Comparison of ENCODE assay signal across 8 mouse cellular contexts in the genomic region with DNA sequence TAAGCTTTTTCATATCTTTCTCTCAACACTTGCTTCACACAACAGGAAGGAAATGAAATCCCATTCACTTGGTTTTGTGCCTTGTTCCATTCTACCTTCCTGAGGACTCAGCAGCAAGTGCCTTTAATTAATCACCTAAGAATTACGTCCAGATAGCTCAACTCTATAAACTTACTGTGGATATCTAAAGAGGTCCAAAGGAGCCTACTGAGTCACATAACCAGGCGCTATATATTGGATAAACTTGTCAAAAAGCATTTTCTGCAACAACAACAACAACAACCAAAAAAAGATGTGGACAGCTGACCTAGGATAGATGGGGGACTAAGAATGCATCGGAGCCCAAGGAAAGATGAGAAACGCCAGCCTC. TPM values are rescaled to one million over a fixed set of nuclear protein-coding genes. Genes with fewer than 3 reads are reported as not detected.
DNase-seq lines count a peak whose midpoint lies in the region; ATAC-seq and TF ChIP-seq lines count a peak whose summit lies in the region.

No protein-coding gene starts in this region.

- no peaks in the 10 kb centered on the region for H3K9me3 ChIP-seq in heart, embryonic 12.5 days (replicated peaks)
- H3K9me3 ChIP-seq in E14TG2a.4 (ENCODE audit: low read length), result no peaks in the 10 kb centered on the region
- H3K9me3 ChIP-seq in forebrain, embryonic 15.5 days, result no peaks in the 10 kb centered on the region
- no peaks in the 10 kb centered on the region for H3K9me3 ChIP-seq in liver, embryonic 16.5 days (replicated peaks; ENCODE audit: control insufficient read depth, low read length)

- peaks cover 22% of the 10 kb centered on the region for H3K4me1 ChIP-seq in heart, embryonic 12.5 days (replicated peaks)
- peaks cover 43% of the 10 kb centered on the region for H3K4me1 ChIP-seq in E14TG2a.4 (replicated peaks; ENCODE audit: low read depth, low read length)
- peaks cover 20% of the 10 kb centered on the region for H3K4me1 ChIP-seq in forebrain, embryonic 15.5 days
- H3K4me1 ChIP-seq in liver, embryonic 16.5 days (ENCODE audit: control insufficient read depth, low read depth, low read length), result no peaks in the 10 kb centered on the region; the same call in 1 of the 2 replicates

- H3K36me3 ChIP-seq in heart, embryonic 12.5 days, result peaks cover 3% of the 10 kb centered on the region; the same call in 1 of the 2 replicates
- H3K36me3 ChIP-seq in E14TG2a.4 (ENCODE audit: insufficient read depth, low read length), result peaks cover 13% of the 10 kb centered on the region
- H3K36me3 ChIP-seq in forebrain, embryonic 15.5 days, result no peaks in the 10 kb centered on the region
- no peaks in the 10 kb centered on the region for H3K36me3 ChIP-seq in liver, embryonic 16.5 days (ENCODE audit: control insufficient read depth, insufficient read depth)

- H3K27me3 ChIP-seq in heart, embryonic 12.5 days (replicated peaks), result no peaks in the 10 kb centered on the region
- peaks cover 12% of the 10 kb centered on the region for H3K27me3 ChIP-seq in E14TG2a.4 (ENCODE audit: insufficient read depth, low read length)
- no peaks in the 10 kb centered on the region for H3K27me3 ChIP-seq in forebrain, embryonic 15.5 days
- peaks cover 7% of the 10 kb centered on the region for H3K27me3 ChIP-seq in liver, embryonic 16.5 days (ENCODE audit: control insufficient read depth, insufficient read depth, low read depth, low read length)

- 1% methylated on average over 4 of the region's 4 CpGs for WGBS in heart, embryonic 12.5 days
- WGBS in forebrain, embryonic 15.5 days, result under 1% methylated on average over 4 of the region's 4 CpGs
- 3% methylated on average over 4 of the region's 4 CpGs for WGBS in liver, embryonic 16.5 days (ENCODE audit: insufficient replicate concordance)

- DNase-seq in heart, postnatal 4 days, result no peak
- DNase-seq in adrenal gland, adult 18-20 months (ENCODE audit: low spot score in 2 of 2), result no peak
- no peak for DNase-seq in thymus, adult 18-20 months

- TF ChIP-seq CTCF in E14TG2a.4 (conservative IDR thresholded peaks at IDR 0.05; ENCODE audit: low read length), result no peak

- peak overlapping the region; percentile 83 for H3K9ac ChIP-seq in heart, embryonic 12.5 days
- H3K9ac ChIP-seq in forebrain, embryonic 15.5 days (replicated peaks), result peak overlapping the region; percentile 84
- peak overlapping the region; percentile 69; the same call in 1 of the 2 replicates for H3K9ac ChIP-seq in liver, embryonic 16.5 days (ENCODE audit: low read depth, low read length)

- H3K4me2 ChIP-seq in heart, embryonic 12.5 days, result peak overlapping the region; percentile 78
- peak overlapping the region; percentile 76 for H3K4me2 ChIP-seq in forebrain, embryonic 15.5 days (replicated peaks)
- peak overlapping the region; percentile 93 for H3K4me2 ChIP-seq in liver, embryonic 16.5 days (ENCODE audit: low read depth, low read length)

- peak overlapping the region; percentile 80 for H3K4me3 ChIP-seq in heart, embryonic 12.5 days
- peak overlapping the region; percentile 96 for H3K4me3 ChIP-seq in E14TG2a.4 (replicated peaks; ENCODE audit: low read length)
- peak overlapping the region; percentile 87 for H3K4me3 ChIP-seq in forebrain, embryonic 15.5 days
- H3K4me3 ChIP-seq in liver, embryonic 16.5 days (ENCODE audit: low read depth, low read length), result peak overlapping the region; percentile 74

- H3K27ac ChIP-seq in heart, embryonic 12.5 days (ENCODE audit: poor library complexity, severe bottlenecking), result peak overlapping the region; percentile 95
- H3K27ac ChIP-seq in forebrain, embryonic 15.5 days (replicated peaks), result peak overlapping the region; percentile 97
- H3K27ac ChIP-seq in liver, embryonic 16.5 days (ENCODE audit: low read length), result no peak overlapping the region

- no peak for ATAC-seq in heart, embryonic 12.5 days (ENCODE audit: insufficient number of reproducible peaks, low FRiP score)
- ATAC-seq in forebrain, embryonic 15.5 days (replicated peaks), result no peak
- no peak for ATAC-seq in liver, embryonic 16.5 days (ENCODE audit: low read depth)
- ATAC-seq in cerebellum, adult (ENCODE audit: insufficient number of reproducible peaks, low FRiP score, low TSS enrichment), result no peak

RNA-seq across cellular contexts. Expression of a gene that starts 1.1 kb away (rescaled TPM):
- polyA plus RNA-seq in heart, embryonic 12.5 days (2016; fragmentation: Nextera tagmentation; extraction: Ambion mirVana), result 20.4 and 21.9 TPM in 2 replicates
- total RNA-seq in heart, postnatal 4 days (2021), result 10 to 100 TPM; 32.6 to 35.7 TPM
- polyA plus RNA-seq in forebrain, embryonic 15.5 days (2015; fragmentation: Nextera tagmentation; extraction: Ambion mirVana), result 36.6 and 37.8 TPM in 2 replicates
- polyA plus RNA-seq in liver, embryonic 16.5 days (2015; fragmentation: Nextera tagmentation; extraction: Ambion mirVana), result 0.83 and 1.4 TPM in 2 replicates
- 10 to 100 TPM; 12.9 to 14.8 TPM for total RNA-seq in adrenal gland, adult 18-20 months (2021)

RNA-seq across cellular contexts. Expression of a gene that starts 47.1 kb away (rescaled TPM):
- 28.4 and 29.7 TPM in 2 replicates for polyA plus RNA-seq in heart, embryonic 12.5 days (2016; fragmentation: Nextera tagmentation; extraction: Ambion mirVana)
- 10 to 100 TPM; 20.1 to 22.8 TPM for total RNA-seq in heart, postnatal 4 days (2021)
- polyA plus RNA-seq in forebrain, embryonic 15.5 days (2015; fragmentation: Nextera tagmentation; extraction: Ambion mirVana), result 5.2 and 6.4 TPM in 2 replicates
- 8.5 and 10.3 TPM in 2 replicates for polyA plus RNA-seq in liver, embryonic 16.5 days (2015; fragmentation: Nextera tagmentation; extraction: Ambion mirVana)
- 10 to 100 TPM; 38.1 to 65.6 TPM for total RNA-seq in adrenal gland, adult 18-20 months (2021)
